Mouse (Mus musculus) right cerebral cortex, postnatal 25 days (tissue): Measurements from ENCODE around the gene Tcf15.

Experiments
- DNase-seq: peaks from one replicate; pipeline ENCODE4 v3.0.0; 2022

The Tcf15 gene

GRCm38 (mm10) chr2:152128597-152128996, 14.8 kb upstream of the Tcf15 start:
- no peak for DNase-seq

GRCm38 (mm10) chr2:152129778-152130177, 13.6 kb upstream of the Tcf15 start:
- no peak for DNase-seq

GRCm38 (mm10) chr2:152132016-152132415, 11.3 kb upstream of the Tcf15 start:
- DNase-seq, result no peak

- no peak for DNase-seq
Observed at GRCm38 (mm10) chr2:152132691-152133090, 10.7 kb upstream of the Tcf15 start.

- peak; percentile 31 for DNase-seq
Observed at GRCm38 (mm10) chr2:152139191-152139987, 4.0 kb upstream of the Tcf15 start.

- DNase-seq, result no peak
Observed at GRCm38 (mm10) chr2:152140941-152141340, 2.4 kb upstream of the Tcf15 start.

- DNase-seq, result no peak
Observed at GRCm38 (mm10) chr2:152141491-152141890, 1.9 kb upstream of the Tcf15 start.

- no peak for DNase-seq
Observed at GRCm38 (mm10) chr2:152142046-152142445, 1.3 kb upstream of the Tcf15 start.

- DNase-seq, result no peak
Observed at GRCm38 (mm10) chr2:152142571-152142970, 790 bp upstream of the Tcf15 start.

- no peak for DNase-seq
Observed at GRCm38 (mm10) chr2:152144158-152144450, 743 bp downstream of the Tcf15 start.

GRCm38 (mm10) chr2:152144501-152144900, 1.1 kb downstream of the Tcf15 start:
- no peak for DNase-seq

- DNase-seq, result no peak
Observed at GRCm38 (mm10) chr2:152145711-152146110, 2.4 kb downstream of the Tcf15 start.

- DNase-seq, result no peak
Observed at GRCm38 (mm10) chr2:152147079-152147478, 3.7 kb downstream of the Tcf15 start.

GRCm38 (mm10) chr2:152148675-152149074, 5.3 kb downstream of the Tcf15 start:
- DNase-seq, result no peak

- no peak for DNase-seq
Observed at GRCm38 (mm10) chr2:152149891-152150290, 6.5 kb downstream of the Tcf15 start.

GRCm38 (mm10) chr2:152150373-152150772, 7.0 kb downstream of the Tcf15 start:
- DNase-seq, result no peak

- no peak for DNase-seq
Observed at GRCm38 (mm10) chr2:152153361-152153760, 10.0 kb downstream of the Tcf15 start.

- DNase-seq, result no peak
Observed at GRCm38 (mm10) chr2:152155414-152156208, 12.2 kb downstream of the Tcf15 start.

GRCm38 (mm10) chr2:152156471-152156870, 13.1 kb downstream of the Tcf15 start:
- no peak for DNase-seq

- no peak for DNase-seq
Observed at GRCm38 (mm10) chr2:152159487-152159886, 16.1 kb downstream of the Tcf15 start.

GRCm38 (mm10) chr2:152166257-152166656, 22.9 kb downstream of the Tcf15 start:
- no peak for DNase-seq

GRCm38 (mm10) chr2:152167851-152168290, 24.5 kb downstream of the Tcf15 start:
- DNase-seq, result peak; percentile 47

GRCm38 (mm10) chr2:152169377-152169776, 26.0 kb downstream of the Tcf15 start:
- DNase-seq, result no peak

- no peak for DNase-seq
Observed at GRCm38 (mm10) chr2:152174861-152175260, 31.5 kb downstream of the Tcf15 start.
